Mouse (Mus musculus): ENCODE results near the gene Abhd12b. TPM values are rescaled to one million over a fixed set of nuclear protein-coding genes. Genes with fewer than 3 reads are reported as not detected.
A peak's percentile ranks its signal among the peaks of the same experiment; 100 is the strongest.

Gene Abhd12b
- not detected in 2 replicates for polyA plus RNA-seq (2016; fragmentation: Nextera tagmentation; extraction: Ambion mirVana)

- ATAC-seq, result no peak
- no peak within 1 kb of the TSS for H3K27ac ChIP-seq
- 31% methylated on average over 3 of the region's 3 CpGs for WGBS (ENCODE audit: insufficient replicate concordance)
These were observed at the start of gene Abhd12b for GRCm38 (mm10) chr12:70153842-70154241. Gene Abhd12b, plus strand, starts transcription at chr12:70154142.

GRCm38 (mm10) chr12:70104199-70104598 is 49.7 kb upstream of the Abhd12b start:
- 66% methylated on average over 4 of the region's 4 CpGs for WGBS (ENCODE audit: insufficient replicate concordance)
- no peak for ATAC-seq
- H3K27me3 ChIP-seq (replicated peaks), result no peaks in the 10 kb centered on the region
- H3K36me3 ChIP-seq, result peaks cover 10% of the 10 kb centered on the region; the same call in 1 of the 2 replicates
- H3K27ac ChIP-seq, result no peak overlapping the region
- H3K9me3 ChIP-seq (replicated peaks), result no peaks in the 10 kb centered on the region
- no peak overlapping the region for H3K4me2 ChIP-seq
- no peak overlapping the region for H3K9ac ChIP-seq
- H3K4me3 ChIP-seq, result no peak overlapping the region
- peaks cover 11% of the 10 kb centered on the region for H3K4me1 ChIP-seq

More at GRCm38 (mm10) chr12:70153842-70154241, at the start of gene Abhd12b:
- Histone ChIP-seq H3K4me3 (no peak within 1 kb of the TSS), H3K27me3 (replicated peaks) (peaks cover 17% of the 10 kb centered on the region), H3K9me3 (replicated peaks) (no peaks in the 10 kb centered on the region), H3K36me3 (no peaks in the 10 kb centered on the region), H3K4me1 (peaks cover 2% of the 10 kb centered on the region), H3K4me2 (no peak within 1 kb of the TSS), H3K9ac (no peak within 1 kb of the TSS)

GRCm38 (mm10) chr12:70104776-70105420 is 49.0 kb upstream of the Abhd12b start:
- Histone ChIP-seq H3K4me3 (no peak overlapping the region), H3K36me3 (peaks cover 10% of the 10 kb centered on the region; the same call in 1 of the 2 replicates), H3K9ac (no peak overlapping the region), H3K27me3 (replicated peaks) (peaks cover 2% of the 10 kb centered on the region), H3K9me3 (replicated peaks) (no peaks in the 10 kb centered on the region), H3K4me2 (no peak overlapping the region), H3K4me1 (peaks cover 13% of the 10 kb centered on the region), H3K27ac (no peak overlapping the region)
- ATAC-seq, result no peak
- WGBS (ENCODE audit: insufficient replicate concordance), result 47% methylated on average over 5 of the region's 5 CpGs

GRCm38 (mm10) chr12:70105885-70106284 is 48.1 kb upstream of the Abhd12b start:
- Histone ChIP-seq H3K4me1 (peaks cover 23% of the 10 kb centered on the region), H3K36me3 (peaks cover 7% of the 10 kb centered on the region; the same call in 1 of the 2 replicates), H3K4me2 (no peak overlapping the region), H3K27ac (no peak overlapping the region), H3K9ac (no peak overlapping the region), H3K4me3 (no peak overlapping the region), H3K9me3 (replicated peaks) (no peaks in the 10 kb centered on the region), H3K27me3 (replicated peaks) (peaks cover 12% of the 10 kb centered on the region)
- no peak for ATAC-seq
- WGBS (ENCODE audit: insufficient replicate concordance), result 54% methylated on average over 6 of the region's 6 CpGs

GRCm38 (mm10) chr12:70106508-70106907 is 47.4 kb upstream of the Abhd12b start:
- Histone ChIP-seq H3K4me2 (no peak overlapping the region), H3K4me3 (no peak overlapping the region), H3K9me3 (replicated peaks) (no peaks in the 10 kb centered on the region), H3K36me3 (0 out of 2 replicates have a peak, but pooled peaks cover 3% of the 10 kb centered on the region), H3K27me3 (replicated peaks) (peaks cover 18% of the 10 kb centered on the region), H3K4me1 (peaks cover 28% of the 10 kb centered on the region), H3K27ac (no peak overlapping the region), H3K9ac (no peak overlapping the region)
- WGBS (ENCODE audit: insufficient replicate concordance), result 70% methylated on average over 9 of the region's 9 CpGs
- ATAC-seq, result no peak

- no peak overlapping the region for H3K4me2 ChIP-seq
- 78% methylated on average over 2 of the region's 2 CpGs for WGBS (ENCODE audit: insufficient replicate concordance)
These were observed 45.8 kb upstream of the Abhd12b start for GRCm38 (mm10) chr12:70108104-70108503.

GRCm38 (mm10) chr12:70109921-70110320 is 44.0 kb upstream of the Abhd12b start:
- Histone ChIP-seq H3K4me1 (peaks cover 37% of the 10 kb centered on the region), H3K9ac (no peak overlapping the region), H3K27ac (no peak overlapping the region), H3K36me3 (no peaks in the 10 kb centered on the region), H3K27me3 (replicated peaks) (peaks cover 50% of the 10 kb centered on the region), H3K9me3 (replicated peaks) (no peaks in the 10 kb centered on the region), H3K4me2 (peak overlapping the region; percentile 99), H3K4me3 (peak overlapping the region; percentile 22; the same call in 1 of the 2 replicates)
- no peak for ATAC-seq
- WGBS (ENCODE audit: insufficient replicate concordance), result 66% methylated on average over 6 of the region's 6 CpGs

More at GRCm38 (mm10) chr12:70108104-70108503, 45.8 kb upstream of the Abhd12b start:
- Histone ChIP-seq H3K36me3 (no peaks in the 10 kb centered on the region), H3K4me3 (no peak overlapping the region), H3K4me1 (peaks cover 37% of the 10 kb centered on the region), H3K27me3 (replicated peaks) (peaks cover 33% of the 10 kb centered on the region), H3K27ac (no peak overlapping the region), H3K9me3 (replicated peaks) (no peaks in the 10 kb centered on the region), H3K9ac (no peak overlapping the region)
- ATAC-seq, result no peak

- H3K27me3 ChIP-seq (replicated peaks), result peaks cover 55% of the 10 kb centered on the region
- no peak for ATAC-seq
- H3K9ac ChIP-seq, result peak overlapping the region; percentile 79
- peak overlapping the region; percentile 76 for H3K4me3 ChIP-seq
- H3K4me2 ChIP-seq, result peak overlapping the region; percentile 99
- 9% methylated on average over 23 of the region's 23 CpGs for WGBS (ENCODE audit: insufficient replicate concordance)
- H3K27ac ChIP-seq, result peak overlapping the region; percentile 66; the same call in 1 of the 2 replicates
- H3K9me3 ChIP-seq (replicated peaks), result no peaks in the 10 kb centered on the region
- peaks cover 37% of the 10 kb centered on the region for H3K4me1 ChIP-seq
- no peaks in the 10 kb centered on the region for H3K36me3 ChIP-seq
These were observed 43.4 kb upstream of the Abhd12b start for GRCm38 (mm10) chr12:70110375-70111116.

- peak overlapping the region; percentile 66; the same call in 1 of the 2 replicates for H3K27ac ChIP-seq
- ATAC-seq, result peak; percentile 50
These were observed 42.9 kb upstream of the Abhd12b start for GRCm38 (mm10) chr12:70111117-70111366.

GRCm38 (mm10) chr12:70111367-70112089 is 42.4 kb upstream of the Abhd12b start:
- H3K9me3 ChIP-seq (replicated peaks), result no peaks in the 10 kb centered on the region
- peak overlapping the region; percentile 66; the same call in 1 of the 2 replicates for H3K27ac ChIP-seq
- H3K4me3 ChIP-seq, result peak overlapping the region; percentile 76
- ATAC-seq, result peak; percentile 89
- peaks cover 57% of the 10 kb centered on the region for H3K27me3 ChIP-seq (replicated peaks)
- H3K9ac ChIP-seq, result peak overlapping the region; percentile 79
- WGBS (ENCODE audit: insufficient replicate concordance), result under 1% methylated on average over 93 of the region's 101 CpGs
- H3K4me1 ChIP-seq, result peaks cover 32% of the 10 kb centered on the region
- H3K36me3 ChIP-seq, result no peaks in the 10 kb centered on the region
- peak overlapping the region; percentile 99 for H3K4me2 ChIP-seq

More at GRCm38 (mm10) chr12:70111117-70111366, 42.9 kb upstream of the Abhd12b start:
- Histone ChIP-seq H3K4me3 (peak overlapping the region; percentile 76), H3K4me2 (peak overlapping the region; percentile 99), H3K4me1 (peaks cover 34% of the 10 kb centered on the region), H3K9me3 (replicated peaks) (no peaks in the 10 kb centered on the region), H3K27me3 (replicated peaks) (peaks cover 57% of the 10 kb centered on the region), H3K36me3 (no peaks in the 10 kb centered on the region), H3K9ac (peak overlapping the region; percentile 79)
- WGBS (ENCODE audit: insufficient replicate concordance), result under 1% methylated on average over 16 of the region's 16 CpGs

- no peaks in the 10 kb centered on the region for H3K36me3 ChIP-seq
- no peaks in the 10 kb centered on the region for H3K9me3 ChIP-seq (replicated peaks)
- peaks cover 32% of the 10 kb centered on the region for H3K4me1 ChIP-seq
- peak overlapping the region; percentile 99 for H3K4me2 ChIP-seq
- H3K27me3 ChIP-seq (replicated peaks), result peaks cover 57% of the 10 kb centered on the region
- 5% methylated on average over 15 of the region's 16 CpGs for WGBS (ENCODE audit: insufficient replicate concordance)
- H3K27ac ChIP-seq, result no peak overlapping the region
- H3K9ac ChIP-seq, result peak overlapping the region; percentile 79
- peak overlapping the region; percentile 76 for H3K4me3 ChIP-seq
- ATAC-seq, result no peak
These were observed 41.9 kb upstream of the Abhd12b start for GRCm38 (mm10) chr12:70112090-70112383.

- Histone ChIP-seq H3K4me1 (peaks cover 27% of the 10 kb centered on the region), H3K36me3 (no peaks in the 10 kb centered on the region), H3K9ac (no peak within 1 kb of the TSS), H3K27me3 (replicated peaks) (peaks cover 60% of the 10 kb centered on the region), H3K4me3 (no peak within 1 kb of the TSS), H3K4me2 (no peak within 1 kb of the TSS), H3K27ac (no peak within 1 kb of the TSS), H3K9me3 (replicated peaks) (no peaks in the 10 kb centered on the region)
- 61% methylated on average over 11 of the region's 11 CpGs for WGBS (ENCODE audit: insufficient replicate concordance)
- no peak for ATAC-seq
These were observed 40.6 kb upstream of the Abhd12b start, which contains the start of gene Nin for GRCm38 (mm10) chr12:70113351-70113750. Gene Nin, minus strand, starts transcription at chr12:70113717.
